Mouse (Mus musculus): ENCODE data around the gene Prss35. TPM values are rescaled to one million over a fixed set of nuclear protein-coding genes. Genes with fewer than 3 reads are reported as not detected.

Prss35 gene
- polyA plus RNA-seq, 1 experiment = not detected

GRCm38 (mm10) chr9:86726381-86726720, 17.1 kb upstream of the Prss35 start:
- Histone ChIP-seq H3K4me1 (ENCODE audit: control insufficient read depth) (no peaks in the 10 kb centered on the region; the same call in 1 of the 2 replicates), H3K27me3 (ENCODE audit: control insufficient read depth) (no peaks in the 10 kb centered on the region), H3K36me3 (ENCODE audit: control insufficient read depth) (no peaks in the 10 kb centered on the region), H3K4me3 (replicated peaks) (no peak overlapping the region), H3K9me3 (ENCODE audit: control insufficient read depth, low read length) (no peaks in the 10 kb centered on the region)
- TF ChIP-seq GATA1 (IDR thresholded peaks at IDR 0.05; ENCODE audit: low read length) (no peak), TAL1 (IDR thresholded peaks at IDR 0.05; ENCODE audit: low read length) (no peak)

- Histone ChIP-seq H3K27me3 (ENCODE audit: control insufficient read depth) (no peaks in the 10 kb centered on the region), H3K4me3 (replicated peaks) (no peak overlapping the region), H3K9me3 (ENCODE audit: control insufficient read depth, low read length) (no peaks in the 10 kb centered on the region), H3K36me3 (ENCODE audit: control insufficient read depth) (no peaks in the 10 kb centered on the region), H3K4me1 (ENCODE audit: control insufficient read depth) (no peaks in the 10 kb centered on the region; the same call in 1 of the 2 replicates)
- TF ChIP-seq GATA1 (IDR thresholded peaks at IDR 0.05; ENCODE audit: low read length) (no peak), TAL1 (IDR thresholded peaks at IDR 0.05; ENCODE audit: low read length) (no peak)
Measured at GRCm38 (mm10) chr9:86728214-86728814, 15.1 kb upstream of the Prss35 start.

- Histone ChIP-seq H3K9me3 (ENCODE audit: control insufficient read depth, low read length) (no peaks in the 10 kb centered on the region), H3K36me3 (ENCODE audit: control insufficient read depth) (no peaks in the 10 kb centered on the region), H3K27me3 (ENCODE audit: control insufficient read depth) (no peaks in the 10 kb centered on the region), H3K4me1 (ENCODE audit: control insufficient read depth) (no peaks in the 10 kb centered on the region; the same call in 1 of the 2 replicates), H3K4me3 (replicated peaks) (no peak overlapping the region)
- TF ChIP-seq GATA1 (IDR thresholded peaks at IDR 0.05; ENCODE audit: low read length) (no peak), TAL1 (IDR thresholded peaks at IDR 0.05; ENCODE audit: low read length) (no peak)
Measured at GRCm38 (mm10) chr9:86729084-86729483, 14.4 kb upstream of the Prss35 start.

DNA sequence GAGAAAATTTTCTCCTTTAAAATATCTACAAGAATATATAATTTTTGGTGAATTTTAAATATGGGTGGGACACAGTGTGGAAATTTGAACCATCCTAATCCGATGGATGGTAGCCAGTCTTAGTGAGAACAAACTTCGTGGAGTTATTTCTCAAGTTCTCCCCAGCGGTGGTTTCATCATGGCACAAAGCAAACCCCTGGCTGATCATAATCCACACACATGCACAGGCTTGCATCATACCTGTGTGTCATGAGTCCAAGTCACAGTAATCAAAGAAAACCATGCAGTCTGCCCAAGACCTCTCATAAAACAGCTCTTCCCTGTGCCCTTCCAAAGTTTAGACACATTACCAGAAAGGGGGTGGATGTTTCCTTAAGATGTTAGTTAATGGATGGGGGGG, 13.6 kb upstream of the Prss35 start:
- Histone ChIP-seq H3K36me3 (ENCODE audit: control insufficient read depth) (no peaks in the 10 kb centered on the region), H3K4me1 (ENCODE audit: control insufficient read depth) (no peaks in the 10 kb centered on the region; the same call in 1 of the 2 replicates), H3K9me3 (ENCODE audit: control insufficient read depth, low read length) (no peaks in the 10 kb centered on the region), H3K27me3 (ENCODE audit: control insufficient read depth) (no peaks in the 10 kb centered on the region), H3K4me3 (replicated peaks) (no peak overlapping the region)
- TF ChIP-seq GATA1 (IDR thresholded peaks at IDR 0.05; ENCODE audit: low read length) = no peak
- no peak for TF ChIP-seq TAL1 (IDR thresholded peaks at IDR 0.05; ENCODE audit: low read length)

DNA sequence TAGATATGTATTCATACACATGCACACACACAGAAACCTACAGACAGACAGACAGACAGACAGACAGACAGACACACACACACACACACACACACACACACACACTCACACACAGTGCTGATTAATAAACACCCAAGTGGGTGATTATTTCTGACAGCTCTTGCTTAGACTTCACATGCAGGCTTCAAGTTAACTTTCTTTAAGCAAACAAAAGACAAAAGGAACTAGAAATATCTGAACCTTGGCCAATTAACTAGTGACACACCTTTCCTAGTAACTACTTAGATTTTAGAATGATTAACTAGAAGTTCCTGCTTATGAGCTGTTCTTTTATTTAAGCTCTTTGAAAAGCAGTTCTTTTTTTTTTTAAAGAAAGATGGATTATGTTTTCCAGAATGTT, 9.1 kb upstream of the Prss35 start:
- H3K27me3 ChIP-seq (ENCODE audit: control insufficient read depth) = no peaks in the 10 kb centered on the region
- no peaks in the 10 kb centered on the region for H3K36me3 ChIP-seq (ENCODE audit: control insufficient read depth)
- no peak for TF ChIP-seq GATA1 (IDR thresholded peaks at IDR 0.05; ENCODE audit: low read length)
- no peak for TF ChIP-seq TAL1 (IDR thresholded peaks at IDR 0.05; ENCODE audit: low read length)
- H3K4me3 ChIP-seq (replicated peaks) = no peak overlapping the region
- H3K9me3 ChIP-seq (ENCODE audit: control insufficient read depth, low read length) = no peaks in the 10 kb centered on the region
- no peaks in the 10 kb centered on the region for H3K4me1 ChIP-seq (ENCODE audit: control insufficient read depth)

- H3K27me3 ChIP-seq (ENCODE audit: control insufficient read depth) = no peaks in the 10 kb centered on the region
- H3K36me3 ChIP-seq (ENCODE audit: control insufficient read depth) = no peaks in the 10 kb centered on the region
- H3K4me3 ChIP-seq (replicated peaks) = no peak overlapping the region
- no peaks in the 10 kb centered on the region for H3K9me3 ChIP-seq (ENCODE audit: control insufficient read depth, low read length)
- TF ChIP-seq GATA1 (IDR thresholded peaks at IDR 0.05; ENCODE audit: low read length) = no peak
- no peaks in the 10 kb centered on the region for H3K4me1 ChIP-seq (ENCODE audit: control insufficient read depth)
Measured at GRCm38 (mm10) chr9:86734795-86735194, 8.7 kb upstream of the Prss35 start.

DNA sequence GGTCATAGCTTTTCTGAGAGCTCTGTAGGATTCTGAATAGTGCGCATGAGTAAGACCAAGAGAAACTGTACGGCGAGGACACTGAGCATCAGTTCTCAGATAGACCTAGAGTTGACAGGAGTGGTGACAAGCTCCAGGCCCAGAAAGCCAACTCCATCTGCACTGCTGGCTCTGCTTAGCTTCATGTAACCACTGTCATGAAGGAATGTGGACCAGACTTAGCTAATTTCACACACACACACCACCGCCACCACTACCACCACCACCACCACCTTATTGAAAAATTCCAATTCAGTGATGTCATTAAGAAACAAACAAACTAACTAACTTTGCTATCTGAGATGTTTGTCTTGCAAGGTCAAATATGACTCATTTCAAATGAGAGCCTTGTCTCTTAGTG, 6.5 kb upstream of the Prss35 start:
- H3K9me3 ChIP-seq (ENCODE audit: control insufficient read depth, low read length) = no peaks in the 10 kb centered on the region
- no peak for TF ChIP-seq GATA1 (IDR thresholded peaks at IDR 0.05; ENCODE audit: low read length)
- H3K4me1 ChIP-seq (ENCODE audit: control insufficient read depth) = no peaks in the 10 kb centered on the region
- no peak overlapping the region for H3K4me3 ChIP-seq (replicated peaks)
- no peaks in the 10 kb centered on the region for H3K27me3 ChIP-seq (ENCODE audit: control insufficient read depth)
- H3K36me3 ChIP-seq (ENCODE audit: control insufficient read depth) = no peaks in the 10 kb centered on the region

DNA sequence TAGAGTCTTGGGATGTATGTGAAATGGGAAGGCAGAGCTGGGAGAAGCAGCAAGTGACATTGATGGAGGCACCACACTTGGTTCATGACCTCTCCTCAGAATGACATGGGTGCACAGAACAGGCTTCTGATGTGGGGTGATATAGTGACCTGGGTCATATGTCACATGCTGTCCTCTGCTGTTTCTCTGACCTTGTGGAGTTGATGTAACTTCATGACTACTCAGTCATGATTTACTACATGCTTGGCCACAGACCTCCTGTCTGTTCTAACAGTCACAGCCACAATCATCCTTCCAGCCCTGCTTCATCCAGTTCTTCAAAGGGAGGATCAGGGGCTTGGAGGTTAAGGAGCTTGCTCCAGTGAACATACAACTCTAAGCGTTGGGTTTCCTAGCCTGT, 5.4 kb upstream of the Prss35 start:
- H3K9me3 ChIP-seq (ENCODE audit: control insufficient read depth, low read length) = no peaks in the 10 kb centered on the region
- H3K4me1 ChIP-seq (ENCODE audit: control insufficient read depth) = no peaks in the 10 kb centered on the region
- no peak overlapping the region for H3K4me3 ChIP-seq (replicated peaks)
- H3K27me3 ChIP-seq (ENCODE audit: control insufficient read depth) = no peaks in the 10 kb centered on the region
- TF ChIP-seq TAL1 (IDR thresholded peaks at IDR 0.05; ENCODE audit: low read length) (no peak), GATA1 (IDR thresholded peaks at IDR 0.05; ENCODE audit: low read length) (no peak)
- H3K36me3 ChIP-seq (ENCODE audit: control insufficient read depth) = no peaks in the 10 kb centered on the region

- TF ChIP-seq TAL1 (IDR thresholded peaks at IDR 0.05; ENCODE audit: low read length) (no peak), GATA1 (IDR thresholded peaks at IDR 0.05; ENCODE audit: low read length) (no peak)
- H3K9me3 ChIP-seq (ENCODE audit: control insufficient read depth, low read length) = no peaks in the 10 kb centered on the region
- H3K27me3 ChIP-seq (ENCODE audit: control insufficient read depth) = no peaks in the 10 kb centered on the region; the same call in 1 of the 2 replicates
- H3K4me1 ChIP-seq (ENCODE audit: control insufficient read depth) = no peaks in the 10 kb centered on the region
- no peaks in the 10 kb centered on the region for H3K36me3 ChIP-seq (ENCODE audit: control insufficient read depth)
- no peak overlapping the region for H3K4me3 ChIP-seq (replicated peaks)
Measured at GRCm38 (mm10) chr9:86738801-86739200, 4.6 kb upstream of the Prss35 start.

DNA sequence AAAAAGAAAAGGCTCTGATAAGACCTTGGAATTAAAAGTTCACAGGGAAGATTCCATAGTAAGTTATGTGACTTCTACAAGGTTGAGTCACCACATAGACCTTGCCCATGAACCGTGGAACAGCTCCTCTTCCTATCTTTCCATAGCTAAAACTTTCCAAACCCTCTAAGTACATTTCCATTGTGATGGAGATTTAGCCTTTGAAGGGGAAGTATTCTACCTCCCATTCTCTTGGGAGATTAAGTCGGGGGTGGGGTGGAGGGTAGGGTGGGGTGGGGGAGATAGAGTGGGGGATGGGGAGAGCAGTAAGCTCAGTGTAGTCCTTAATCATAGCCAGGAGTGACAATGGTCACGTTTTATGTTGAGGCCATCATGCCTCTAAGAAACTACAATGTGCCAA, 3.5 kb upstream of the Prss35 start:
- no peaks in the 10 kb centered on the region for H3K4me1 ChIP-seq (ENCODE audit: control insufficient read depth)
- H3K9me3 ChIP-seq (ENCODE audit: control insufficient read depth, low read length) = no peaks in the 10 kb centered on the region
- TF ChIP-seq TAL1 (IDR thresholded peaks at IDR 0.05; ENCODE audit: low read length) (no peak), GATA1 (IDR thresholded peaks at IDR 0.05; ENCODE audit: low read length) (no peak)
- no peaks in the 10 kb centered on the region for H3K36me3 ChIP-seq (ENCODE audit: control insufficient read depth)
- no peak overlapping the region for H3K4me3 ChIP-seq (replicated peaks)
- H3K27me3 ChIP-seq (ENCODE audit: control insufficient read depth) = no peaks in the 10 kb centered on the region; the same call in 1 of the 2 replicates

All from erythroblast, embryonic 14.5 days (primary cell).